Mouse (Mus musculus): ENCODE measurements at regions not wholly inside any gene's neighbourhood (a gene's known extent, or its start where the extent isn't known, plus 50 kb on each side); places are given as distances from the start of the nearest gene placed in this dataset.

DNA sequence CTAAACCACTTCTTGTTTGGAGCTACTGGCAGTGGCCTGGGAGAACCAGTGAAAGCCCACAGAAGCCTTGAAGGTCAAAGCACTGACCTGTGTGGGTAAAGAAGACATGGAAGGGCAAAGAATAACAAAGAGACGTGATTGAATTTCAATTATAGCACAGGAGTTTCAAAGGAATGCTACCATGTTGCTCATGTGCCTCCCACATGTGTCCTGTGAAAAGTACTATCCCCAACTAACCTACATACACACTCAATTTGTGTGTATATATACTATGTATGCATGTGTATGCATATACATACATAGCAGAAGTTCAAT is 110.0 kb downstream of the Ccdc71l start:
- DNase-seq (ENCODE audit: low spot score in 2 of 2) = no peak

DNA sequence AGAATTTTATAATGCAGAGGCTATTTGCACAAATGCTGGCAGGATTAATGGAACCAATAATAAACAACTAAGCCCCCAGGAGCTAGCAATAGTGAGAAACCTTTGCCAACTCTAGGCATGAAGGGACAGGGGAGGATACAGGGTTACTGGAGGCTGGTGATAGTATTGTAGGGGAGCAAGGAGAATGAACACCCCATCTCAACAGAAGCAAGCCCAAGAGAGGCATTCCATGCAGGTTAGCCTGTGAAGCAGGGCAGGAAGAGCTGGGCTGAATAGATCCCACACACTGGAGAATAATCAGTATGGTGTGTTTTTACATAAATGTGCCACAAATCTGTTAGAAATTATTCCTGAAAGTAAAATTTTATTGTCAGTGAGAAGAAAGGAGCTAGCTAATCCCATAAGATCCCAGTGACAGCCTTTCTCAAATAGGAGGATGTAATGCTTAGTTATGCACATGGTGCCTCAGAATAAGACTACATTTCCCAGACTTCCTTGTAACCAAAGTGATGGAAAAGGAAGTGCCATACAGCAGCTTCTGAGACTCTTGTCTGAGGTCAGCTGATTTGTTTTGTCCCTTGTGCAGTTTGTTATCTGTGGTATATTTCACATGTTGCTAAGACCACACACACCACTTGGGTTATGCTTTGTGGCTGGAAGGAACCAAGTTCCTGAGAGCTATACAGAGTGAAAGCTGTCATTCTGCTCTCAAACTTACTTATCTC is 111.1 kb downstream of the Ccdc71l start:
- DNase-seq (ENCODE audit: low spot score in 2 of 2) = no peak

DNA sequence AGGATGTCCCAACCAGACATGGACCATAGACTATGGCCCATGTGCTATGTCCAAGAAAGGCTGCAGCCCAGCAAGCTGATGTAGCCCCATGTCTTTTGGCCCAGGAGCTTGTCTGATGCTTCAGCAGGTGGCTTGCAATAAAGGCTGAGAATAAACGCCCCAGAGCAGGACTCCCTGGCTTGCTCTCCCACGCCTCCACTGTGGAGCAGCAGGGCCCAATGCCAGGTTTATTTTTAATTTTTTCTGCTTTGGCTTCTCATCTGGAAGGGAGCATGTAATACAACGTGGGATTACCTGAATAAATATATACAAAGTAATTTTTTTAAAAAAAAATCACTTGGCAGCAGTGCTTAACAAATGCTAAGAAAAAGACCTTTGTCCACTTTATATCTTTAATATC is 125.7 kb downstream of the Ccdc71l start:
- DNase-seq (ENCODE audit: low spot score in 2 of 2) = no peak

DNA sequence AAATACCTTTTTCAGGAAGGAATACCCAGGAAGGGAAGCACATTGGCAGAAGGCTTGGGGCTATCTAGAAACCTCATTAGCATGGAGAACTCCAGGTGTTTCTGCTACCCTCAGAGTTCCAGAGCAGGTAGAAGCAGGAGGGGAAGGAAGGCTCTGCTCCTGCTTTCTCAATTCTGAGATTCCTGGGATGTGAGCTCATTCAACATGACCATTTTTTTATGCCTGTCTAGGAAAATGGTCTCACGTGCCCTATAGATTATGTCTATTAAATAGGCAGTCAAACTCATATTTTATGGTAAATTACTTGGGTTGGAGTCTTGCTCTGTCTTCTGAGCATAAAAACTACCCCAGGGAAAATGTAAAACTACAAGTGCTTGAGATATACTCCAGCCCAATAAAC is 130.2 kb downstream of the Ccdc71l start:
- no peak for DNase-seq (ENCODE audit: low spot score in 2 of 2)

DNA sequence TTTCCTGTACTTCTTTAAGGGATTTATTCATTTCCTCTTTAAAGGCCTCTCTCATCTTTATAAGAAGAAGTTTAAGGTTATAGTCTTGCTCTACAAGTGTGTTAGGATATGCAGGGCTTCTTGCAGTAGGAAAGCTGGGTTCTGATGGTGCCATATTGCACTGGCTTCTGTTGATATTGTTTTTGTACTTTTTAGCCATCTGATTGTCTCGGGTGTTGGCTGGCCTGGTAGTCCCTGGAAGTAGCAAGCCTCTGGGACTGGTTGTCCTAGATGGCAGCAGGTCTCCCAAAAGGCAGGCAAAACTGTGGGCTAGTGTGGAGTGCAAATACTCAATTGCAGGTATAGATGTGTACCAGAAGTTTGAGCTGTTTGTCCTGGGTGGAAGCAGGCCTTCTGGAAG is 147.1 kb downstream of the Ccdc71l start:
- no peak for DNase-seq (ENCODE audit: low spot score in 2 of 2)

DNA sequence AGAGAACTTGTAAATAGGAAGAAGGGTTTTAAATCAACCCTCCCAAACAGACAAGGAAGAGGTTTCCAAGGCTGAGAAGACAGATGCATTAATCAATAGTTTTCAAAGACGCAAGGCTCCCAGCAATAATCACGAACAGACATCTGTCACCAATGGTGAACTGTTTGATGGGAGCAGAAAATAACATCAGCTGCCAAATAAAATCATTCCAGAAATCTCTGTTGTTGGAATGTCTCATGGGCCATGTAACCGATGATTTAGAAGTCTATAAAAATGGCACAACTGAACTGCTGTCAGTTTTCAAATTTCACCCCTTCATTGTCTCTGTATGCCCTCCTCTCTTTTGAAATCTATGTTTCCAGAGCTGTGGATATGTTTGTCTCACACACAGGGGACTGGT is 152.7 kb downstream of the Ccdc71l start:
- no peak for DNase-seq (ENCODE audit: low spot score in 2 of 2)

DNA sequence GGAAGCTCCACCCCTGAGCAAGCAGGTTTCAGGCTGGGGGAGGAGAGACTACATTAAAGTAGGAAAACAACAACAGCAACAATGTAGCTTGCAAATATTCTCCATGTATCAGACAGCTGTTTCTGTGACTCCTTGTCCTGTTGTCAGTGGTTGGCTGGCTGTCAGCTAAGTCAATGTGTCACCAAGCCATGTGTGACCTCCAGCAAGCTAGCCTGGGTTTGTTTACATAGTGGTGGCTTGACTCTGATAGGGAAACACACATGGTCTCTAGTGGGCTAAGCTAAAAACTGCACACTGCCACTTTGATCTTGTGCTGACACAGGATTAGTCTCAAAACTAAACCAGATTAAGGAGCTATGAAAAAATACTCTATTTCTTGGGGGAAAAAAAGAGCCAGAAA is 155.1 kb downstream of the Ccdc71l start:
- no peak for DNase-seq (ENCODE audit: low spot score in 2 of 2)

DNA sequence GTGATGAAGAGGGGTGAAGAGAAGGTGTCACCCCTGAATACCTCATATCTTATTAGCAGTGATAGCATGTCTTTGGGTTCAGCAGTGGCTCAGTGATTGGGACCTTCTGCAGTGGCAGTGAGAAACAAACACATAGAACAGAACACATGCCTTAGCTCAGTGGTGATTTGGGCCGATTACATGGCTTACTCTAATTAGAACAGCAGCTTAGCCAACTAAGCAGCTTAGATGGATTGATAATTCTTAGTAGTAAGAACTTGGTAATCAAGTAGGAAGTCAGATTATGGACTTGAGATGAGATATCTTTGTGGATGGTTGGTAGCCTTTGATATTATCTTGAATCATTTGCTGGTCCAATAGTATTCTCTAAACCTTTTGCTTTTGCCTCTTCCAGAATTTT is 167.0 kb downstream of the Ccdc71l start:
- DNase-seq (ENCODE audit: low spot score in 2 of 2) = no peak

DNA sequence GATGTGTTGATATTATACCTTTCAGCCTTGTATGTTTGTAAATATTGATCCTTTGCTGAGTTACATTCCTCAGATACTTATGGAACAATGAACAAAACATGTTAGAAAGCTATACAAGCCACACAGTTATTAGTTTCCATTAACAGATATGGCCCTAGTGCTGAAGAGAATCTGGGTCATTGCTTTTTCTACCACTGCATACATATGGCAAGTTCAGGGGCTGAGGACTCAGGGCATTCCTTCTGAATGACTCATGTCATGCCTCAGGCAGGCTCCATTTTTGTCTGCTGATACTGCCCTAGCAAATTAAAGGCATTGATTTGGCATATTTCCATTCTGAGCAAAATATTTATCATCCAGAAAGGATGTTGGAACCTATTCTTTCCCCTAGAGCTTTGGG is 167.9 kb downstream of the Ccdc71l start:
- DNase-seq (ENCODE audit: low spot score in 2 of 2) = no peak

DNA sequence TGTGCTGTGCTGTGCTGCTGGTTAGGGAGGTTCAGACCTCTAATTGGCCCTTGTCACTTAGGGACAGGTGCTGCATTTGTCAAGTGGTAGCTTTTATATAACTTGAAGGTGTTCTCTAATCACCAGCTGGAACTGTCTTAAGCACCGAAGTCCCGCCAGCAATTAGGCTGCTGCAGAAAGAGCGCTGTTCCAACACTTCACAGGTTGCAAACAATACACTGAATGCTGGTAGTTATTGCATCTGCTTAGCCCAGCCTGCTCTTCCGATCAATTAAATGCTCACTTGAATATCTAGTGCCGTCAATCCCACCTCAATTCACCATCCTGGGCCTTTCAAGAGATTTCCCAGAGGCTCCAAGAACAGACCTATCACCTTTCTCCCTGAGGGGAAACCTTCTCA is 175.3 kb downstream of the Ccdc71l start:
- DNase-seq (ENCODE audit: low spot score in 2 of 2) = no peak

DNA sequence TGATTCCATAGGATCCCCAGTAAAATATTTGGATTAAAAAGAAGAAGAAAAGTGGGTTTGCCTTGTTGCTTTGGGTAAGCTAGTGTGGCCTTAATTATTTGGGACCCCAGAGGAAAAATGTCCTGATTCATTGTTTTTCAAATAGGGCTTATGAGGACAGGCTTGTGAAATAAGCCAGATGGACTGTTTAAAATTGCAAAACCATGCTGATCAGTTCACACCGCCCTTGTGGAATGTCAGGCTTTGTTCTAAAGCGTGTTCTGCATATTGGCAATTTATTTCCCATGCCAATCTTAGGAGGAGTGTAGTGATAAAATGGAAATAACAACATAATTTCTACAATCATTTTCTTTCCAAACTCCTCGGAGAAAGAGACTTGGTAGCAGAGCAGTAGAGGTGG is 189.3 kb downstream of the Ccdc71l start:
- no peak for DNase-seq (ENCODE audit: low spot score in 2 of 2)

DNA sequence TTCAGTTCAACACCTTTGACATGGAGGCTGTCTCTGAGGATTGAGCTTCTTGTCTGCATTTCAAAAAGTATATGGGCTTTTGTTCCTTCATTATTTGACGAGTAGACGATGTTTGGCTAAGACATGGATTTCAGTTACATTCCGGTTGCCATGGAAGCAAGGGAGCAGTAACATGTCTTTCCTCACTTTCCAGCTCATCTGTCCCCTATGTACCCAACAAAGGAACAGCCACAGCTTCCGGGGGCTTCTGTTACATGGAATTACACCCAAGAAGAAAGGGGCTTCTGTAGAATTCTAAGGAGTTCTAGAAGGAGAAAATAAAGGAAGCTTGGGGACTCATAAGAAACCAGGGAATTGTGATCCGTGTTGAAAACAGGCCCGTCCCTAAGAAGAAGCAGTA is 202.8 kb downstream of the Ccdc71l start:
- DNase-seq (ENCODE audit: low spot score in 2 of 2) = no peak

DNA sequence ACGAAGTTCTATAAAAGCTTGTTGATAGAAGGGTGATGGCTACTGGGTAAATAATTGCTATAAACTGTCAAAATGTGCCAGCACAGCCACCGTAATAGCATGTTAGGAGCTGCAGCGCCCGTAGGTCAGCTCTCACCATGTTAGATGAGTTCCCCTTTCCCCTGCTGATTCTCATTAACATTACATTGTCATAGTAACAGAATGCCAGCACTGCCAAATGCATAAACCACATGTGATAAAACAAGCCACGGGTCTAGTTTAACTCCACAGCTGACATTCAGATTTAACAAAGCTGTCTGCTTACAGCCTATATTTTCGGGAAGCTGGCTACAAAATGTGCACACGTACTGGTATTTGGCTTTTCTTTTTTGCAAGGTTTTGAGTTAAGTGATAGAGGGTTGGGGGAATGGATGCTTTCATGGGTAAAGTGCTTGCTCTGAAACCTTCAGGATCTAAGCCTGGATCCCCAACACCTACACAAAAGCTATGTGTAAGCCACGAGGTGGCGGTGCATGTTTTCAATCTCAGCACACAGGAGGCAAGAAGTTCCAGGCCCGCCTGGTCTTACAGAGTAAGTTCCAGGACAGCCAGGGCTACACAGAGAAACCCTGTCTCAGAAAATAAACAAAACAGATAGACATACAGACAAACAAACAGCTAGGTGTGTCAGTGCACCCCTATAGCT is 217.1 kb upstream of the Nampt start:
- DNase-seq (ENCODE audit: low spot score in 2 of 2) = no peak

DNA sequence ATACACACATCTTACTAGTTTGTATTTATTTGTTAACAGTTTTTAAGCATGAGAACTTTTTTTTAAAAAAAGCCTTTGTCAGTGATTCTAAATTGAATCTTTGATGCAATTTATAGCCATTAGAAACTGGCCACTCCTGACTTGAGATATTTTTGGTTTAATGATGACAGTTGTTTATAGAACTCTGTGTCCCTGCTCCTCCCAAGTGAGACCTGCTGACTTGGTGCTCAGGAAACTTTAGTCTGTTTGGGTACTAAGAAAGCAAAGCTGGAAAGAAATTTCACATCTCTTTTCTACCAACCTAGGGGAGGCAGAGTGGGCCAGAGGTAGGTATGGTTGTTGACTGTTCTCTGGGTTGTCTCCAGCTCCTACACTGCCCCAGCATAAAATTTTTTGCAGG is 214.0 kb upstream of the Nampt start:
- no peak for DNase-seq (ENCODE audit: low spot score in 2 of 2)

DNA sequence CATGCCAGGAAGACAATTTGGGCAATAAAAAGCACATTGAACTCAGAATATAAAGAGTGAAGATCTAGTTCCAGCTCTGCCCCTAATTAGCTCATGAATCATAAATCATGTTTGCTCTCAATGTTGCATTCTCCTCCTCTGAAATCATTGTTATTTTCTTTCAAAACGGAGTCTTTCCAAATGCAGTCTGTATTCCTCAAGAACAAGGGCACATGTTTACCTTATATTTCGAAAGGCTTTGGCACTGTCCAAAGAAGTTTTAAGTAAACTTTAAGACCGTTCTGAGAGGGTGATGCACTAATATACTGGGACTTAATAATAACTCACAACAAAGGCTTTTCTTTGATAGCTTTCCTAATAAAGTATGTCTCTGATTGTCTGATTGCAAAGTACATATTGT is 204.3 kb upstream of the Nampt start:
- DNase-seq (ENCODE audit: low spot score in 2 of 2) = no peak

DNA sequence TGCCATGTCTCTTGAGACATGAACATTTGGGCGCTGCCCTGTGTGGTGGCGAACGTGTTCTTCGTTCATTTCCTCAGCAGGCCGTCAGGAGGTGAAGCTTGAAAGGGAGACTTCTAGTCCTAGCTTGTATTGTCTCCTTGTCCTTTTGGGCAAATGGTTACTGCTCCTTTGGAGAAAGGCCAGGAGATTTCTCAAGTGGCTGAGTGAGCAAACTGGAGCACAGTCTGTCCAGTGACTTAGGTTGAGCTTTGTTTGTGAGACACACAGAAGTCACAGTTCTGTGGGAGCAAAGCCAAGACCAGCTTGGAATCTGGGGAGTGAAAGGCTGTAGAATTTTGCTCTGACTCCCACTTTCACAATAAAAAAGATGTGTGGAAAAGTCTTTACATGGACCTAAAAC is 203.3 kb upstream of the Nampt start:
- peak in 1 of 2 experiments; percentile 18 for DNase-seq (ENCODE audit: low spot score in 2 of 2)

DNA sequence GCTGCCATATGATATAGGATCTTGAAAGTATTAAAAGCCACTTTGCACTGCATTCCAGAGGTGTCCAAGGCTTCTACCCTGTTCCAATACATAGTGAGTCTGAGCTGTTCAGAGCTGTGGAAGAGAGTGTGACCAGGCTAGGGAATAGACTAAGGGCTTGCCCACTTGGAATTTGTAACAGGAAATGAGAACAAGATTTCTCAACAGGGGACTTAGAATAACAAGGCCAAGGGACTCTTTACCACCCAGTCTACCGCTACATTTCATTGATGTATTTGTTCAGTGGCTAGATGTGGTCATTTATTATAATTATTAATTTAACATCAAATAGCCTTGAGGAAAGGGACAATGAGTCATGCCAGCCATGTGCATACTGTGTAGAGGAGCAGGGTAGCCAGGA is 202.3 kb upstream of the Nampt start:
- no peak for DNase-seq (ENCODE audit: low spot score in 2 of 2)

DNA sequence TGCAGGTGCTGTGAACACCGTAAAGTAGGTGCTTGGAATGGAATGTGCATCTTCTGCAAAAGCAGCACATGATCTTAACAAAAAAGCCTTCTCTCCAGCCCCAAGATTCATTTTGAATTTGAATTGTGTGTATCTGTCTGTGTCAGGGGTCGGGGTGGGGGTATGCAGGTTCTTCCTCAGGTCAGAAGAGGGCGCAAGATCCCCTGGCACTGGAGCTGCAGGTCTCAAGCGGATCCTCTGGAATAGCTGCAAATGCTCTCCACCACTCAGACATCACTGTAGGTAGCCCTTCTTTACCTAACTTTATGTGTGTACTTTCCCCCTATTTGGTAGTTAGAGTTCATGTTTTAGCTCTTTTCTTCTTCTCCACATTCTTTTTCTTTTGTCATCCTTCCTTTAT is 199.5 kb upstream of the Nampt start:
- DNase-seq (ENCODE audit: low spot score in 2 of 2) = no peak

DNA sequence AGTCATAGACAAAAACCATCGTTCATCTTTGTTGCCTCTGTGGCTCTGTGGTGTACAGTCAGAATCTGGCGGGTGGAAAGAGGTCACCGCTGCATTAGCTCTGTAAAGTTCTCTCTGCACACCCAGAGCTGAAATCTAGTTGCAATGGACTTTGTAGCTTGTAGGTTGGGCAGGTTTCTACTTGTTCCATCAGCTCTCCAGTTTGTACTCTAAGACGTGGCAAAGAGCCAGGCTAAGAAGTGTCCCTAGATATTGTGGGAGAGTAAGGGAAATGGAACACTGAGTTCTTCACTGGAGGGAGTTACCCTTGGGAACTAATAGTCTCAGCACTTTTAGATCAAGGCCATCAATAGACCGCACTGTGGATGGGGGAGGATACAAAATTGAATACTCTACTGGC is 197.6 kb upstream of the Nampt start:
- DNase-seq (ENCODE audit: low spot score in 2 of 2) = no peak

DNA sequence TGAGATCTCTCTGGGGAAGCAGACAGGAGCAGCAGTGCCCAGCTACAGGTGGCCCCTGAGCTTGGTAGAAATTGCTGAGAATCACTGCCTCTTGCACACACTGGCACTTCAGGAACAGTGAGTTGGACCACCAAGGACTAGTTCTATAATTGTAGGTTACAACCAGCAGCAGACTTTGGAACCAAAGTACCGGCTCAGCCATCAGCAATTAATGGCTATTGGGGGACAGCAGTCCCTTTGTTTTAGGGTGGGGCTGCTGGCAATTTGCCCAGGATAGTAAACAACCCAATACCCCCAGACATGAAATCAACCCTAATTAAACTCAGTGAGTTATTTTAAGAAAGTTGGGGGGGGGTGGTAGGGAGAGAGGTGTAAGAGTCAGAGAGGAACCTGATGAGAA is 190.8 kb upstream of the Nampt start:
- DNase-seq (ENCODE audit: low spot score in 2 of 2) = no peak

DNA sequence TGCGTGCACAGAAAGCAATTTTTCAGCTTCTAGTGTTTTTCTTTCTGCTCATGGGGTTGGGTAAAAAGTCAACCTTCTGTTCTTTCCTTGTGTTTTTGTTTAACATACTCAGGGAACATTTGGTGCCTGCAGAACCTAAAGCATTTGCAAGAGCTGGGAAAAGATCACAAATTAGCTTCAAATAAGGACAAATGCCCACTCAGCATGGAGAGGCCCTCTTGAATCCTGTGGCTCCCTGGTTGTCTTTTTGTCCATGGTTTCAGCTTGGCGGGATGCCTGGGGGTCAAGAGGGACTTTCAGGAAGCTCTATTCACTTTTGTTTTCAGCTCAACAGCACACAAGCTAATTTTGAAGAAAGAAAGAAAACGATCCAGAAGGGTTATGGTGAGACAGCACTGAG is 186.4 kb upstream of the Nampt start:
- DNase-seq (ENCODE audit: low spot score in 2 of 2) = no peak

DNA sequence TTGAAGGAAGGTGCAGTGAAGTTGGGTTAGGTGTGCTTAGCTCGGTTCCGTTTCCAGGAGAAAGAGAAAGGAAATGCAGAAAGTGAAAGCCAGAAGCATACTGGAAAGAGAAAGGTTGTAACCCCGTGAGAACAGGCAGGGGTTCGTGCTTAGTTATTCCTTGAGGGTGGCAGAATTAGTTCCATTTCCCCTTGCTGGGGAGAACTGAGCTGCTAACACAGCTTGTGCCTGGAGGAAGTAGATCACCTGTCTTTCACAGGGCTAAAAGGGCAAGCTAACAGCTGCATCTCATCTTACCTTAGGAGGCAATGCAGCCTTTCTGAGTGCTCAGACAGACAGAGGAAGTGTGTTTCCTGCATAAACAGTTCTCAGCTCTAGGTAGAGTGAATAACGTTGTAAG is 184.3 kb upstream of the Nampt start:
- no peak for DNase-seq (ENCODE audit: low spot score in 2 of 2)

DNA sequence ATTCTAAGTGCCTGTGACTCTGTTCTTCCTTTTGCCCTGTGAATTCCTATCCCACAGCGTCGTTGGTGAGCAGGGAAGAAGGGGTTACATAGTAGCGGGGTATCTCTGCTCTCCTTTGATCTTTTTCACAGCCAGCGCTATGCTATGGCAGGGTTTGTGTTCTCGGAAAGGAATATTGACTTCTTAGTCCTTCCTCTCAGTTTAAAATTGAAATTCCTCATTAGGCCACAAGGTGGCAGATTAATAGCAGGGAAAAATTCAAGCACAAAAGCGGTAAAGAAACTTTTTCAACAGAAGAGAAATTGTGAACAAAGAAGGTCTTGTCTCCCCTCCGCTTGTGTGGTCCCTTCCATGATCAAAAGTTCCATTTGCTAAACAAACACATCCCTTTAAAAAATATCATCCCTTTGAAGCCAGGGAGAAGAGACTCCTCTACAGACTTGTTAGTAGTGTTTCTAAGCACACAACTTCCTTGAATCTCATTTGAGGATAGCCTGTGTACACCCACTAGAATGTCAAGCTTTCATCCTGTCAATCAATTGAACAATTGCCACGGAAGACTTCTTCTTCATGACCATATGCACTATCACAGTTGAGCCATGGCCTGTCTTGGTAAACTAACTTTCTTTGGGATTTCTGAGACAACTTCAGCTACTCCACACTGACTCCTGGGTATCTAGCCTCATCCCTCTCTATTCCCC is 181.8 kb upstream of the Nampt start:
- DNase-seq (ENCODE audit: low spot score in 2 of 2) = no peak

Measured in urinary bladder, postnatal 4 days (tissue).